Mouse (Mus musculus) small intestine, adult 2 months (tissue): Measurements from ENCODE around the gene Cnga4.

ENCODE experiments used
- CTCF ChIP-seq: fragments of 200-500 bp; IDR thresholded peaks from 2 replicates; pipeline ENCODE4 v1.5.1; 2012; ENCODE audit warnings: low read depth, mild to moderate bottlenecking, control low read depth, inconsistent platforms, low read length, moderate library complexity, mixed read lengths; ENCODE audit not compliant: insufficient replicate concordance, insufficient read length; ENCODE audit errors: extremely low read depth
- POLR2A ChIP-seq: fragments of 200-500 bp; IDR thresholded peaks from 2 replicates; pipeline ENCODE4 v1.6.1; 2012; ENCODE audit warnings: low read depth, mild to moderate bottlenecking, control low read depth, inconsistent platforms, low read length, moderate library complexity

DNA sequence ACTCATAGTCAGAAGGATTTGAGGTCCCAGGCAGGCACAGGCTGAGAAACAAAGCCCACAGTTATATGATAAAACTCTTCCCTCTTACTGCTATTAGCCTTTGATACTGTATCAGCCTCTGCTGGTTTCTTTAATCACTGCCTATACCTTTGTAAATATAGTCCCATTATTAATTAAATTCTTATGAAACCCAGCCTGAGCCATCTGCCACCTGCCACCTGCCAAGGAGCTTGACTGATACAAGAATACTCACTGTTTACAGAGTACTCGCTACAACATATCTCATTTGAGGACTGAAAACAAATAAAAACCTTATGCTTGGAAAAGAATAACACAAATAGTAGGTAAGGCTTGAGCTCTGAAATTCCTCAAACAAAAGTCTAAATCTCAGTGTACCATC is 9.8 kb upstream of the Cnga4 start:
- TF ChIP-seq CTCF (no peak), POLR2A (no peak)
